Mouse (Mus musculus) CH12.LX (cell line): ENCODE data around the gene Hoxd4. TPM values are rescaled to one million over a fixed set of nuclear protein-coding genes. Genes with fewer than 3 reads are reported as not detected.

Experiments
- DNase-seq: peaks from one replicate; pipeline ENCODE4 v3.0.0-alpha.2; 2013; ENCODE audit errors: extremely low read depth
- H3K27ac ChIP-seq: 2 replicates; pipeline ENCODE4 v1.5.1; 2012; ENCODE audit warnings: low read depth, mild to moderate bottlenecking, control low read depth, moderate library complexity; ENCODE audit not compliant: insufficient read depth
- H3K27me3 ChIP-seq: replicated peaks from 2 replicates; pipeline ENCODE3; 2012; ENCODE audit warnings: inconsistent platforms
- H3K36me3 ChIP-seq, 2 experiments: replicated peaks in 1 of 2; 2 replicates each; pipeline versions ENCODE3 to v1.6.1; 2012; ENCODE audit warnings: inconsistent platforms in 1 of 2, low read length in 1 of 2, mild to moderate bottlenecking in 1 of 2, mixed read lengths in 1 of 2, moderate library complexity in 1 of 2; ENCODE audit not compliant: control insufficient read depth in 1 of 2, insufficient read depth in 1 of 2
- H3K4me1 ChIP-seq, 2 experiments: 2 replicates each; pipeline ENCODE4 v1.6.1; 2012; ENCODE audit warnings: inconsistent platforms in 1 of 2, moderate library complexity in 1 of 2; ENCODE audit not compliant: insufficient read depth in 2 of 2, control insufficient read depth in 1 of 2
- H3K4me2 ChIP-seq: 2 replicates; pipeline ENCODE4 v1.6.1; 2012; ENCODE audit warnings: low read depth, mild to moderate bottlenecking, control low read depth; ENCODE audit not compliant: poor library complexity, insufficient read depth, severe bottlenecking
- H3K4me3 ChIP-seq, 3 experiments: fragments of 150-350 bp in 1 of 3; sonication (generic) in 1 of 3; replicated peaks in 1 of 3; 2 replicates each; pipeline versions ENCODE3 to v1.5.1; 2011 to 2012; ENCODE audit warnings: low read depth in 2 of 3, low read length in 2 of 3, mild to moderate bottlenecking in 2 of 3, moderate library complexity in 2 of 3, control low read depth in 1 of 3, improper control_type of control experiment in 1 of 3, inconsistent platforms in 1 of 3, mixed read lengths in 1 of 3; ENCODE audit not compliant: poor library complexity in 1 of 3
- H3K79me2 ChIP-seq: replicated peaks from 2 replicates; pipeline ENCODE4 v1.6.1; 2012; ENCODE audit warnings: mild to moderate bottlenecking, moderate library complexity; ENCODE audit not compliant: control insufficient read depth, poor library complexity, insufficient read depth, severe bottlenecking; ENCODE audit errors: extremely low read depth
- H3K9ac ChIP-seq: 2 replicates; pipeline ENCODE4 v1.6.1; 2012; ENCODE audit warnings: low read depth, mild to moderate bottlenecking, control low read depth, moderate library complexity; ENCODE audit not compliant: insufficient read depth
- H3K9me3 ChIP-seq: replicated peaks from 2 replicates; pipeline ENCODE3; 2012; ENCODE audit warnings: low read length, inconsistent platforms, mixed read lengths
- CHD1 ChIP-seq: IDR thresholded peaks from 2 replicates; pipeline ENCODE4 v1.6.1; 2012; ENCODE audit warnings: low read depth, low read length, improper control_type of control experiment, inconsistent platforms
- CHD2 ChIP-seq: IDR thresholded peaks from 2 replicates; pipeline ENCODE4 v1.6.1; 2011; ENCODE audit warnings: low read length, improper control_type of control experiment
- CTCF ChIP-seq, 2 experiments: IDR thresholded peaks in 1 of 2; conservative IDR thresholded peaks in 1 of 2; 2 replicates each; pipeline ENCODE4 v1.5.1; 2011 to 2012; ENCODE audit warnings: low read depth in 2 of 2, low read length in 2 of 2, improper control_type of control experiment in 1 of 2, inconsistent platforms in 1 of 2, mild to moderate bottlenecking in 1 of 2, moderate library complexity in 1 of 2
- ETS1 ChIP-seq: conservative IDR thresholded peaks from 2 replicates; pipeline ENCODE4 v1.6.1; 2012; ENCODE audit warnings: low read depth, mild to moderate bottlenecking, inconsistent platforms, low read length, improper control_type of control experiment, moderate library complexity
- GABPA ChIP-seq: IDR thresholded peaks from 2 replicates; pipeline ENCODE4 v1.6.1; 2012; ENCODE audit warnings: low read depth, low read length, improper control_type of control experiment, inconsistent platforms; ENCODE audit not compliant: insufficient replicate concordance
- IRF4 ChIP-seq: IDR thresholded peaks from 2 replicates; pipeline ENCODE4 v1.6.1; 2014; ENCODE audit warnings: low read depth, mild to moderate bottlenecking, inconsistent platforms, low read length, improper control_type of control experiment
- JUN ChIP-seq: IDR thresholded peaks from 2 replicates; pipeline ENCODE4 v1.6.1; 2011; ENCODE audit warnings: low read depth, mild to moderate bottlenecking, low read length, improper control_type of control experiment, moderate library complexity; ENCODE audit not compliant: insufficient read depth
- KAT2A ChIP-seq: IDR thresholded peaks from 2 replicates; pipeline ENCODE4 v1.6.1; 2012; ENCODE audit warnings: low read length, improper control_type of control experiment, inconsistent platforms; ENCODE audit not compliant: insufficient replicate concordance
- MAX ChIP-seq: IDR thresholded peaks from 2 replicates; pipeline ENCODE4 v1.6.1; 2011; ENCODE audit warnings: low read length, improper control_type of control experiment
- MEF2A ChIP-seq: IDR thresholded peaks from 2 replicates; pipeline ENCODE4 v1.6.1; 2014; ENCODE audit warnings: low read depth, mild to moderate bottlenecking, inconsistent platforms, low read length, improper control_type of control experiment, borderline replicate concordance
- MYC ChIP-seq: IDR thresholded peaks from 2 replicates; pipeline ENCODE4 v1.6.1; 2011; ENCODE audit warnings: low read depth, mild to moderate bottlenecking, improper control_type of control experiment, low read length
- NELFE ChIP-seq: IDR thresholded peaks from 2 replicates; pipeline ENCODE4 v1.6.1; 2011; ENCODE audit warnings: low read depth, low read length, improper control_type of control experiment
- NRF1 ChIP-seq: IDR thresholded peaks from 2 replicates; pipeline ENCODE4 v1.6.1; 2014; ENCODE audit warnings: low read depth, mild to moderate bottlenecking, inconsistent platforms, low read length, improper control_type of control experiment, moderate library complexity
- RAD21 ChIP-seq: IDR thresholded peaks from 2 replicates; pipeline ENCODE4 v1.6.1; 2011; ENCODE audit warnings: low read depth, mild to moderate bottlenecking, low read length, improper control_type of control experiment, moderate library complexity
- UBTF ChIP-seq: IDR thresholded peaks from 2 replicates; pipeline ENCODE4 v1.6.1; 2012; ENCODE audit warnings: low read depth, mild to moderate bottlenecking, inconsistent platforms, low read length, improper control_type of control experiment, moderate library complexity
- USF1 ChIP-seq: IDR thresholded peaks from 2 replicates; pipeline ENCODE4 v1.6.1; 2014; ENCODE audit warnings: low read depth, mild to moderate bottlenecking, inconsistent platforms, low read length, improper control_type of control experiment
- USF2 ChIP-seq: conservative IDR thresholded peaks from 2 replicates; pipeline ENCODE4 v1.6.1; 2011; ENCODE audit warnings: low read depth, low read length, improper control_type of control experiment
- ZMIZ1 ChIP-seq: IDR thresholded peaks from 2 replicates; pipeline ENCODE4 v1.6.1; 2012; ENCODE audit warnings: low read depth, mild to moderate bottlenecking, inconsistent platforms, low read length, improper control_type of control experiment
- ZNF384 ChIP-seq: IDR thresholded peaks from 2 replicates; pipeline ENCODE4 v1.6.1; 2012; ENCODE audit warnings: low read depth, low read length, improper control_type of control experiment, inconsistent platforms
- dilution Hi-C: fragments of 300-500 bp; cut with MboI; formaldehyde crosslinking; loops from 2 replicates; pipeline ENCODE4 v1.14.3; 2020; ENCODE audit warnings: low sequenced_read_pairs; ENCODE audit not compliant: extremely low pct_unique_long_range_greater_than_20kb, extremely low pct_ligation_motif_present
- in situ Hi-C: fragments of 300-500 bp; cut with MboI; formaldehyde crosslinking; loops from 3 replicates; pipeline ENCODE4 v1.14.3; 2019; ENCODE audit warnings: low sequenced_read_pairs, low pct_ligation_motif_present, low pct_unique_long_range_greater_than_20kb, mixed read lengths
- polyA plus RNA-seq: library from polyadenylated mRNA; unstranded; fragments of >175 nt; gene quantifications from 2 replicates; pipeline ENCODE4 v1.2.1, GENCODE M21; 2012; ENCODE audit warnings: low read depth; ENCODE audit not compliant: insufficient read length
- total RNA-seq, 2 experiments: library from RNA; depleted of rRNA; stranded (reverse); fragments of 300-350 nt in 1 of 2; fragments of >200 nt in 1 of 2; gene quantifications; 2 replicates each; pipeline ENCODE4 v1.2.3; 2012 to 2014

The Hoxd4 gene
- total and polyA plus RNA-seq, 3 experiments, result 6.0 to 9.8 (median 6.3) TPM

DNA sequence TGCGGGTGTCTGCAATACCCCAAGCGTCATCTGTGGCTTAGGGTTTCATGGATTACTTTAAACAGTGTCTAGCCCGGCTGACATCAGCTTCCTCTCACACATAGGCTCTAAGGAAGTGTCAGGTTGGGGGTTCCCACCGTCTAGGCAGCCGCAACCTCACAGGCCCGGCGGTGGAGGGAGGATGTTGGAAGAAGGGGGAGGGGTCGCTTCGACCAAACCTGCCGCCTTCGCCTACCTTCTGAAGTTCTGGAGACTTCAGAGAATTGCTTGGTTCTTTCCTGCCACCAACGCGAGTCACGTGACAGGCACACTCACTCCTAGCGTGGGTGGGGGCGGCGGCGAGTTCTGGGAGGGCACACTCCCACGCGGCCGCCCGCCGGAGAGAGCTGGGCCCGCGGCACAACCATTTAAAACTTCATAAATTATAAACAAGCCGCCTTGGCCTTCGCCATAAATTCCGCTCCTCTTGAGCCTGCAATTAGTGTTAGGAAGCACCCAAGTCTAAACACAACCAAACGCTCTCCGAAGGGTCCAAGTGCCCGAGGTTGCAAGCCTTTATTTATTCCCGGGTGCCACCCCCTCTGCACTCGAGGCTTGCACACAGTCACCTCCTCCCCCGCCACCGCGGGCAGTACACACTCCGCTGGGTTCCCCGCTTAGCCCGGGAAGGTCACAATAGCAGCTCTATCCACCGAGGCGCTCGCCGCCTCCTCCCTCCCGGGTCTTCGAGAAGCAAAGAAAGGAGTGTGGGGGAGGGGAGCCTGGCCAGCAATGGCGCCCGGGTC lies 37.8 kb downstream of the Hoxd4 start:
- DNase-seq, result no peak
- Histone ChIP-seq H3K36me3 (peaks cover 8 to 18% of the 10 kb centered on the region in 2 experiments), H3K27me3 (no peaks in the 10 kb centered on the region), H3K27ac (no peak overlapping the region), H3K4me3 (no peak overlapping the region), H3K9ac (no peak overlapping the region), H3K9me3 (peaks cover 8% of the 10 kb centered on the region), H3K4me2 (no peak overlapping the region), H3K79me2 (no peaks in the 10 kb centered on the region), H3K4me1 (peaks cover 0 to 12% of the 10 kb centered on the region in 2 experiments; a peak in 2 of 4 replicates)
- no peak for TF ChIP-seq MAX
- TF ChIP-seq RAD21, result no peak
- TF ChIP-seq KAT2A, result no peak
- TF ChIP-seq USF1, result no peak
- no peak for TF ChIP-seq GABPA
- no peak for TF ChIP-seq CTCF (conservative IDR thresholded peaks at IDR 0.05 in 1 of 2, IDR thresholded peaks at IDR 0.05 in 1 of 2; ENCODE audit: low read depth in 2 of 2, low read length in 2 of 2)
- TF ChIP-seq NELFE, result no peak
- no peak for TF ChIP-seq JUN
- no peak for TF ChIP-seq IRF4
- no peak for TF ChIP-seq ETS1
- TF ChIP-seq ZMIZ1, result no peak
- TF ChIP-seq MYC, result no peak
- no peak for TF ChIP-seq USF2
- no peak for TF ChIP-seq CHD1
- no peak for TF ChIP-seq UBTF
- TF ChIP-seq ZNF384, result no peak
- in situ Hi-C loops, result no loop called here
- dilution Hi-C loops, result no loop called here

DNA sequence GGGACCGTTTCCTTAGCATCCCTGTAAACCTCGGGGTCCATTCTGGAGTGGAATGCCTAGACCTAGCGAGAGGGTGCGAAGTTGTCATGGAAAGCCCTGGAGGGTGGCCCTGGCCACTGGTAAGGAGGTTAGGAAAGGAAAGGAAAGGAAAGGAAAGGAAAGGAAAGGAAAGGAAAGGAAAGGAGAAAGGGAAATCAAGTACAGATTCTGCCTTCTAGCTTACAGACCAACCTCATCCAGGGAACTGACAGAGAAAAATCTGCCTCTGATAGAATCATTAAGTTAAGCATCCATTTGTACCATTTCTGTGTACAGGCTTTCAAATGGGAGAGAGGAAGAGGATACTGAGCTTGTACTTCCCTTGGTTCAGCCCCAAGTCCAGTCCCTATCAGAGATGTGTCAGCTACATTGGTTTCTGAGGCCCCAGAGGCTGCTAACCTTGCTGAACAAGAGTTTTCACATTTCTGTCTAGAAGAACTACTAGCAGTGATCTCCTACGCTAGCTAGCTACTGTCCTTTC lies 39.1 kb downstream of the Hoxd4 start:
- dilution Hi-C loops, result no loop called here

More for the DNA sequence above, 39.1 kb downstream of the Hoxd4 start:
- Histone ChIP-seq H3K4me1 (peaks cover 0 to 12% of the 10 kb centered on the region in 2 experiments; a peak in 2 of 4 replicates), H3K27ac (no peak overlapping the region), H3K9ac (no peak overlapping the region), H3K9me3 (peaks cover 8% of the 10 kb centered on the region), H3K27me3 (no peaks in the 10 kb centered on the region), H3K36me3 (peaks cover 8 to 16% of the 10 kb centered on the region in 2 experiments), H3K79me2 (no peaks in the 10 kb centered on the region), H3K4me3 (no peak overlapping the region), H3K4me2 (no peak overlapping the region)
- in situ Hi-C loops, result no loop called here
- no peak for TF ChIP-seq ZNF384
- TF ChIP-seq MEF2A, result no peak
- TF ChIP-seq CHD2, result no peak
- TF ChIP-seq NRF1, result no peak
- no peak for DNase-seq
